Comparison of ENCODE assay signal across 1 mouse cellular context in genomic region chr19:3855091-3855490, GRCm38 (mm10).
TF ChIP-seq lines count a peak whose summit lies in the region.

No protein-coding gene starts in this region.

TF ChIP-seq in CH12.LX, 34 proteins besides CTCF, POLR2A, EP300 and RAD21 (continued from another document):
- TF ChIP-seq UBTF (IDR thresholded peaks at IDR 0.05; ENCODE audit: low read depth, low read length) (no peak), USF2 (conservative IDR thresholded peaks at IDR 0.05; ENCODE audit: low read depth, low read length) (no peak), MXI1 (IDR thresholded peaks at IDR 0.05; ENCODE audit: low read depth, low read length) (no peak), ZC3H11A (IDR thresholded peaks at IDR 0.05; ENCODE audit: low read depth, low read length) (no peak), TBP (conservative IDR thresholded peaks at IDR 0.05; ENCODE audit: low read depth, low read length) (no peak), RCOR1 (conservative IDR thresholded peaks at IDR 0.05; ENCODE audit: low read depth, low read length) (no peak), E2F4 (IDR thresholded peaks at IDR 0.05; ENCODE audit: insufficient replicate concordance, low read depth, low read length) (no peak)
TF ChIP-seq in CH12.LX: peak in this region for 0.
